In the genomic region with DNA sequence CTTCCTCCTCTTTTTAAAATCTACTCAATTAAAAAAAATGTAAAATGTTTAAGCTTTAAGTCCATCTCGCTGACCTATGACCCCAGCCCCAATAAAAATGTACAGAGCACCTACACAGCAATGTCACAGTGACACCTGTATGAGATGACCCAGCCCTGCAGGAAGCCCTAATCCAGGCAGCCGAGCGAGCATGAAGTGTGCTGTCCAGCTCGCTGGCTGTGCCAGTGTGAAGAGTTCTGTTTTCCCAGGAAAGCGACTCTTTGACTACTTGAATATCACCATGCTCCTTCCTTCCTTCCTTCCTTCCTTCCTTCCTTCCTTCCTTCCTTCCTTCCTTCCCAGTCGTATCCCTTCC, we compare ENCODE assay signal across 20 mouse cellular contexts.
A peak's percentile ranks its signal among the peaks of the same experiment; 100 is the strongest.
DNase-seq lines count a peak whose midpoint lies in the region; ATAC-seq and TF ChIP-seq lines count a peak whose summit lies in the region.
"Had no signal": no experiment of that assay in that cellular context is flagged by ENCODE, and none has a peak within 500 bp of the region (broad histone marks: within the 10 kb centered on the region; RNA-seq: fewer than 3 reads in every experiment).

No protein-coding gene starts in this region.

- intact Hi-C loops in left cerebral cortex, postnatal 36 days (cut with DNase I) = no loop called here

- 73% methylated on average over 6 of the region's 6 CpGs for WGBS in forebrain, embryonic 10.5 days
- 64% methylated on average over 6 of the region's 6 CpGs for WGBS in forebrain, embryonic 11.5 days
- 72% methylated on average over 6 of the region's 6 CpGs for WGBS in liver, embryonic 15.5 days (ENCODE audit: insufficient replicate concordance)
- WGBS in liver, embryonic 12.5 days (ENCODE audit: insufficient replicate concordance) = 74% methylated on average over 6 of the region's 6 CpGs
- WGBS in forebrain, postnatal 0 days = 62% methylated on average over 6 of the region's 6 CpGs
- WGBS in midbrain, embryonic 15.5 days = 48% methylated on average over 6 of the region's 6 CpGs

- no peak overlapping the region for H3K4me2 ChIP-seq in forebrain, embryonic 11.5 days (ENCODE audit: low read depth, low read length, severe bottlenecking)
- no peak overlapping the region for H3K4me2 ChIP-seq in liver, embryonic 15.5 days
- no peak overlapping the region for H3K4me2 ChIP-seq in liver, embryonic 12.5 days
- 0 out of 2 replicates have a peak overlapping the region, but pooled peaks have one; percentile 20 for H3K4me2 ChIP-seq in forebrain, postnatal 0 days (ENCODE audit: low read depth)
- H3K4me2 ChIP-seq in midbrain, embryonic 15.5 days = peak overlapping the region; percentile 39
- H3K4me2 ChIP-seq: embryonic facial prominence, embryonic 13.5 days; lung, embryonic 14.5 days had no signal

- peak overlapping the region; percentile 48; the same call in 1 of the 2 replicates for H3K27ac ChIP-seq in forebrain, embryonic 10.5 days
- no peak overlapping the region for H3K27ac ChIP-seq in forebrain, embryonic 11.5 days (ENCODE audit: low read depth, low read length)
- 0 out of 2 replicates have a peak overlapping the region, but pooled peaks have one; percentile 19 for H3K27ac ChIP-seq in liver, embryonic 15.5 days (replicated peaks)
- no peak overlapping the region for H3K27ac ChIP-seq in liver, embryonic 12.5 days
- H3K27ac ChIP-seq in forebrain, postnatal 0 days (ENCODE audit: low read depth, low read length) = no peak overlapping the region
- no peak overlapping the region for H3K27ac ChIP-seq in midbrain, embryonic 15.5 days
- H3K27ac ChIP-seq: embryonic facial prominence, embryonic 13.5 days; heart, adult 2 months; kidney, postnatal 0 days had no signal

- 0 out of 2 replicates have a peak, but pooled peaks cover 3% of the 10 kb centered on the region for H3K36me3 ChIP-seq in forebrain, embryonic 10.5 days (replicated peaks)
- no peaks in the 10 kb centered on the region for H3K36me3 ChIP-seq in forebrain, embryonic 11.5 days (ENCODE audit: control insufficient read depth, insufficient read depth, low read length)
- no peaks in the 10 kb centered on the region for H3K36me3 ChIP-seq in liver, embryonic 15.5 days (replicated peaks)
- H3K36me3 ChIP-seq in liver, embryonic 12.5 days = no peaks in the 10 kb centered on the region
- no peaks in the 10 kb centered on the region for H3K36me3 ChIP-seq in forebrain, postnatal 0 days (ENCODE audit: insufficient read depth)
- H3K36me3 ChIP-seq in midbrain, embryonic 15.5 days (replicated peaks) = no peaks in the 10 kb centered on the region
- H3K36me3 ChIP-seq: embryonic facial prominence, embryonic 13.5 days had no signal

- peaks cover 45% of the 10 kb centered on the region for H3K27me3 ChIP-seq in forebrain, embryonic 10.5 days (ENCODE audit: poor library complexity, severe bottlenecking)
- H3K27me3 ChIP-seq in forebrain, embryonic 11.5 days (ENCODE audit: control insufficient read depth, insufficient read depth, low read length) = no peaks in the 10 kb centered on the region
- H3K27me3 ChIP-seq in liver, embryonic 15.5 days = no peaks in the 10 kb centered on the region
- no peaks in the 10 kb centered on the region for H3K27me3 ChIP-seq in liver, embryonic 12.5 days (replicated peaks)
- H3K27me3 ChIP-seq in forebrain, postnatal 0 days (ENCODE audit: insufficient read depth, low read length) = no peaks in the 10 kb centered on the region
- peaks cover 17% of the 10 kb centered on the region; the same call in 1 of the 2 replicates for H3K27me3 ChIP-seq in midbrain, embryonic 15.5 days (replicated peaks)

- 0 out of 2 replicates have a peak, but pooled peaks cover 5% of the 10 kb centered on the region for H3K9me3 ChIP-seq in forebrain, embryonic 10.5 days
- no peaks in the 10 kb centered on the region for H3K9me3 ChIP-seq in forebrain, embryonic 11.5 days (ENCODE audit: control insufficient read depth, low read length)
- no peaks in the 10 kb centered on the region for H3K9me3 ChIP-seq in liver, embryonic 15.5 days (replicated peaks)
- H3K9me3 ChIP-seq in liver, embryonic 12.5 days (replicated peaks) = no peaks in the 10 kb centered on the region
- H3K9me3 ChIP-seq in forebrain, postnatal 0 days (ENCODE audit: low read length) = no peaks in the 10 kb centered on the region
- no peaks in the 10 kb centered on the region for H3K9me3 ChIP-seq in midbrain, embryonic 15.5 days
- H3K9me3 ChIP-seq: embryonic facial prominence, embryonic 13.5 days had no signal

- ATAC-seq in forebrain, embryonic 11.5 days (replicated peaks; ENCODE audit: low FRiP score) = no peak
- ATAC-seq in liver, embryonic 15.5 days (ENCODE audit: insufficient read depth) = no peak
- ATAC-seq in liver, embryonic 12.5 days = no peak
- ATAC-seq in forebrain, postnatal 0 days = no peak
- no peak for ATAC-seq in midbrain, embryonic 15.5 days (replicated peaks)

- TF ChIP-seq CTCF in forebrain, postnatal 0 days (IDR thresholded peaks at IDR 0.05; ENCODE audit: low read depth) = no peak

- no peak overlapping the region for H3K9ac ChIP-seq in forebrain, embryonic 11.5 days (ENCODE audit: low read length)
- H3K9ac ChIP-seq in liver, embryonic 15.5 days = no peak overlapping the region
- no peak overlapping the region for H3K9ac ChIP-seq in liver, embryonic 12.5 days
- no peak overlapping the region for H3K9ac ChIP-seq in forebrain, postnatal 0 days
- H3K9ac ChIP-seq in midbrain, embryonic 15.5 days = no peak overlapping the region
- H3K9ac ChIP-seq: embryonic facial prominence, embryonic 13.5 days; lung, embryonic 14.5 days had no signal

- H3K4me3 ChIP-seq in forebrain, embryonic 10.5 days = no peak overlapping the region
- no peak overlapping the region for H3K4me3 ChIP-seq in forebrain, embryonic 11.5 days (ENCODE audit: low read depth, low read length)
- H3K4me3 ChIP-seq in liver, embryonic 15.5 days (replicated peaks) = no peak overlapping the region
- H3K4me3 ChIP-seq in liver, embryonic 12.5 days = no peak overlapping the region
- H3K4me3 ChIP-seq in forebrain, postnatal 0 days (ENCODE audit: low read depth, low read length) = no peak overlapping the region
- no peak overlapping the region for H3K4me3 ChIP-seq in midbrain, embryonic 15.5 days
- H3K4me3 ChIP-seq: embryonic facial prominence, embryonic 13.5 days; heart, adult 2 months; myocyte had no signal

- no peak for DNase-seq in forebrain, embryonic 10.5 days (ENCODE audit: extremely low spot score, low spot score)
- no peak for DNase-seq in forebrain, embryonic 11.5 days (ENCODE audit: low spot score)
- no peak for DNase-seq in forebrain, postnatal 0 days
- DNase-seq in left cerebral cortex, adult 9 months (ENCODE audit: low spot score in 2 of 2) = no peak
- no peak for DNase-seq in left cerebral cortex, postnatal 36 days (ENCODE audit: low spot score in 2 of 2)
- DNase-seq: cerebellum, adult 11 months; cerebellum, postnatal 14 days; gastrocnemius, postnatal 25 days; heart, adult 2 months; heart, postnatal 36 days; kidney, adult 11 months; left cerebral cortex, postnatal 4 days; lung, embryonic 14.5 days; thymus, postnatal 36 days had no signal

- H3K4me1 ChIP-seq in forebrain, embryonic 10.5 days = peaks cover 33% of the 10 kb centered on the region
- H3K4me1 ChIP-seq in forebrain, embryonic 11.5 days (replicated peaks; ENCODE audit: control insufficient read depth, insufficient read depth, low read length) = peaks cover 2% of the 10 kb centered on the region; the same call in 1 of the 2 replicates
- peaks cover 28% of the 10 kb centered on the region for H3K4me1 ChIP-seq in liver, embryonic 15.5 days (replicated peaks)
- peaks cover 28% of the 10 kb centered on the region for H3K4me1 ChIP-seq in liver, embryonic 12.5 days
- H3K4me1 ChIP-seq in forebrain, postnatal 0 days (ENCODE audit: insufficient read depth) = peaks cover 5% of the 10 kb centered on the region; the same call in 1 of the 2 replicates
- peaks cover 10% of the 10 kb centered on the region for H3K4me1 ChIP-seq in midbrain, embryonic 15.5 days

Comparison
In these comparisons a context has a peak if more than half of its experiments do, and no peak if none do; other contexts are left out.
1. H3K27ac ChIP-seq: peak in forebrain, embryonic 10.5 days (single experiment) and liver, embryonic 15.5 days (single experiment); none in forebrain, embryonic 11.5 days (single experiment), liver, embryonic 12.5 days (single experiment), forebrain, postnatal 0 days (single experiment) and midbrain, embryonic 15.5 days (single experiment).
2. H3K4me2 ChIP-seq: peak in forebrain, postnatal 0 days (single experiment) and midbrain, embryonic 15.5 days (single experiment); none in forebrain, embryonic 11.5 days (single experiment), liver, embryonic 15.5 days (single experiment) and liver, embryonic 12.5 days (single experiment).